Mouse (Mus musculus): ENCODE measurements at regions not wholly inside any gene's neighbourhood (a gene's known extent, or its start where the extent isn't known, plus 50 kb on each side); places are given as distances from the start of the nearest gene placed in this dataset.

DNA sequence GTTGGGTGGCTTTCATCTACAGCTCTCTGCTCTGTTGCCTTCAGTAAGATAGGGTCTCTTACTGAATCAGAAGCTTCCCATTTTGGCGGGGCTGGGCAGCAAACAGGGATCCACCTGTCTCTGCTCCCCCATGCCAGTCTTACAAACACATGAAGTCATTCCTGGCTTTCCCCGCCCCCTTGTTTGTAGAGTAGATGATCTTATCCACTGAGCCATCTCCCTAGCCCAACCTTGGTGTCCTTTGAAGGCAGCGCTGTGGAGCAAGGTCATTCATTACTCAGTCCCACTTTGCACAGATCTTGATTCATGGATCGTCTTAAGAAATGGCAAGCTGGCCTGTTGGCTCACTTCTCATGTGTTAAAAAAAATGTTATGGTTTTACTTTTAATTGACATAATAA lies 293.6 kb downstream of the Dhx35 start:
- no peak for TF ChIP-seq CTCF (IDR thresholded peaks at IDR 0.05; ENCODE audit: control insufficient read depth, insufficient read depth, insufficient read length)
- no peak for TF ChIP-seq FOSL1 (IDR thresholded peaks at IDR 0.05; ENCODE audit: insufficient read depth, low read length, poor library complexity, severe bottlenecking)
- TF ChIP-seq MAX (IDR thresholded peaks at IDR 0.05), result no peak
